Mouse (Mus musculus) kidney, embryonic 16.5 days (tissue): ENCODE data around the gene Snrk. TPM values are rescaled to one million over a fixed set of nuclear protein-coding genes. Genes with fewer than 3 reads are reported as not detected.

Experiments
- ATAC-seq: fragments of 200-750 bp; cut with Nextera tagmentation; 2 replicates; pipeline ENCODE4 v1.8.0; 2017; ENCODE audit warnings: moderate TSS enrichment; ENCODE audit not compliant: low FRiP score, low TSS enrichment
- H3K27ac ChIP-seq: fragments of 300-500 bp; sonication (generic); 2 replicates; pipeline ENCODE4 v1.5.1; 2014; ENCODE audit warnings: low read length
- H3K27me3 ChIP-seq: fragments of 300-500 bp; sonication (generic); 2 replicates; pipeline ENCODE4 v1.6.1; 2014; ENCODE audit warnings: low read length, control low read depth, mixed read lengths; ENCODE audit not compliant: insufficient read depth
- H3K36me3 ChIP-seq: fragments of 300-500 bp; sonication (generic); 2 replicates; pipeline ENCODE4 v1.6.1; 2014; ENCODE audit warnings: low read length, control low read depth, mixed read lengths; ENCODE audit not compliant: insufficient read depth
- H3K4me1 ChIP-seq: fragments of 300-500 bp; sonication (generic); 2 replicates; pipeline ENCODE4 v1.6.1; 2014; ENCODE audit warnings: low read length, control low read depth, mixed read lengths; ENCODE audit not compliant: insufficient read depth
- H3K4me2 ChIP-seq: fragments of 300-500 bp; sonication (generic); replicated peaks from 2 replicates; pipeline ENCODE4 v1.6.1; 2014; ENCODE audit warnings: low read depth, low read length
- H3K4me3 ChIP-seq: fragments of 300-500 bp; sonication (generic); 2 replicates; pipeline ENCODE4 v1.5.1; 2014; ENCODE audit warnings: mild to moderate bottlenecking, low read length
- H3K9ac ChIP-seq: fragments of 300-500 bp; sonication (generic); replicated peaks from 2 replicates; pipeline ENCODE4 v1.6.1; 2014; ENCODE audit warnings: low read length
- H3K9me3 ChIP-seq: fragments of 300-500 bp; sonication (generic); 2 replicates; pipeline ENCODE4 v1.6.1; 2016; ENCODE audit warnings: low read length, control low read depth
- WGBS: fragments of 180-500 bp; shearing (Covaris S2); extraction: QIAGEN DNeasy Blood & Tissue Kit; methylation state at CpG from one replicate; pipeline ENCODE4 v1.1.7; 2014; 5-methylcytosine and 5-hydroxymethylcytosine counted together
- polyA plus RNA-seq: library from polyadenylated mRNA; unstranded; fragments of >200 nt; fragmentation: Nextera tagmentation; extraction: Ambion mirVana; gene quantifications from 2 replicates; pipeline ENCODE4 v1.2.1, GENCODE M21; 2015

Gene Snrk
- polyA plus RNA-seq, result 63.3 and 65.1 TPM in 2 replicates

- ATAC-seq, result peak; percentile 98
- WGBS, result under 1% methylated on average over 51 of the region's 67 CpGs
- H3K4me1 ChIP-seq, result peaks cover 11% of the 10 kb centered on the region
Observed at GRCm38 (mm10) chr9:122117112-122117616, at the start of gene Snrk. Snrk (plus strand) TSS chr9:122117266.

GRCm38 (mm10) chr9:122067654-122068053 lies 49.4 kb upstream of the Snrk start:
- WGBS, result 77% methylated on average over 2 of the region's 2 CpGs
- no peaks in the 10 kb centered on the region for H3K27me3 ChIP-seq
- no peaks in the 10 kb centered on the region for H3K9me3 ChIP-seq
- H3K9ac ChIP-seq, result no peak overlapping the region
- no peak overlapping the region for H3K27ac ChIP-seq
- no peak overlapping the region for H3K4me3 ChIP-seq
- peaks cover 16% of the 10 kb centered on the region for H3K4me1 ChIP-seq
- no peak overlapping the region for H3K4me2 ChIP-seq
- ATAC-seq, result no peak
- H3K36me3 ChIP-seq, result no peaks in the 10 kb centered on the region

More at GRCm38 (mm10) chr9:122117112-122117616, at the start of gene Snrk:
- Histone ChIP-seq H3K9ac (peak within 1 kb of the TSS; percentile 96), H3K4me2 (peak within 1 kb of the TSS; percentile 77), H3K27ac (peak within 1 kb of the TSS; percentile 88), H3K36me3 (no peaks in the 10 kb centered on the region), H3K9me3 (no peaks in the 10 kb centered on the region), H3K27me3 (no peaks in the 10 kb centered on the region), H3K4me3 (peak within 1 kb of the TSS; percentile 74)

GRCm38 (mm10) chr9:122069560-122070174 lies 47.4 kb upstream of the Snrk start:
- H3K4me1 ChIP-seq, result peaks cover 12% of the 10 kb centered on the region
- no peak overlapping the region for H3K4me3 ChIP-seq
- no peaks in the 10 kb centered on the region for H3K9me3 ChIP-seq
- no peak overlapping the region for H3K9ac ChIP-seq
- no peak overlapping the region for H3K27ac ChIP-seq
- peak; percentile 19; the same call in 1 of the 2 replicates for ATAC-seq
- WGBS, result 75% methylated on average over 11 of the region's 11 CpGs
- H3K4me2 ChIP-seq, result no peak overlapping the region
- H3K27me3 ChIP-seq, result no peaks in the 10 kb centered on the region
- H3K36me3 ChIP-seq, result no peaks in the 10 kb centered on the region

GRCm38 (mm10) chr9:122073980-122074379 lies 43.1 kb upstream of the Snrk start:
- no peak for ATAC-seq
- Histone ChIP-seq H3K27me3 (no peaks in the 10 kb centered on the region), H3K4me3 (no peak overlapping the region), H3K9me3 (0 out of 2 replicates have a peak, but pooled peaks cover 4% of the 10 kb centered on the region), H3K4me1 (no peaks in the 10 kb centered on the region), H3K4me2 (no peak overlapping the region), H3K9ac (no peak overlapping the region), H3K27ac (no peak overlapping the region), H3K36me3 (no peaks in the 10 kb centered on the region)
- WGBS, result 30% methylated on average over 2 of the region's 2 CpGs

- no peak for ATAC-seq
- H3K4me1 ChIP-seq, result no peaks in the 10 kb centered on the region
- 84% methylated on average over 13 of the region's 13 CpGs for WGBS
- H3K4me3 ChIP-seq, result no peak overlapping the region
- no peak overlapping the region for H3K27ac ChIP-seq
- 0 out of 2 replicates have a peak, but pooled peaks cover 4% of the 10 kb centered on the region for H3K9me3 ChIP-seq
- no peak overlapping the region for H3K9ac ChIP-seq
- no peak overlapping the region for H3K4me2 ChIP-seq
- no peaks in the 10 kb centered on the region for H3K27me3 ChIP-seq
- H3K36me3 ChIP-seq, result no peaks in the 10 kb centered on the region
Observed at GRCm38 (mm10) chr9:122074575-122074974, 42.5 kb upstream of the Snrk start.

DNA sequence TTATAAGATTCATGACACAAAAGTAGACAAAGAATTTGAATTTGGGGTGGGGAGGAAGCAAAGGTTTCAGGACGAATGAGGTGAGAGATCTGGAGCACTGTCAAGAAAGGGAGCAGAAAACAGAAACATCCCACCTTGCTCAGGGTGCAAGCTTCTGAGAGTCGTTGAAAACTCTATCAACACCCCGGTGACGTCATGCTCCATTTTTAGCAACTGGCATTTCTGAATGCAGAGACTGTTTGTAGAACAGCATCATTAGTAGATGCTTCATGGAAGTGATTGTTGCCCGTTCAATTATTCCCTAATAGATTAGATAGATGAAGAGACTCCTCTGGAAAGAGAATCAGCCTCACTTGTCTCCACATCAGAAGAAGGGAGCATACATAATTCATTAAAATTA lies 38.6 kb upstream of the Snrk start:
- Histone ChIP-seq H3K4me3 (no peak overlapping the region), H3K27ac (no peak overlapping the region), H3K4me2 (no peak overlapping the region), H3K4me1 (no peaks in the 10 kb centered on the region), H3K27me3 (no peaks in the 10 kb centered on the region), H3K9me3 (0 out of 2 replicates have a peak, but pooled peaks cover 4% of the 10 kb centered on the region), H3K9ac (no peak overlapping the region), H3K36me3 (no peaks in the 10 kb centered on the region)
- ATAC-seq, result no peak
- WGBS, result 86% methylated on average over 5 of the region's 5 CpGs

GRCm38 (mm10) chr9:122083698-122084097 lies 33.4 kb upstream of the Snrk start:
- Histone ChIP-seq H3K4me1 (peaks cover 14% of the 10 kb centered on the region), H3K27me3 (no peaks in the 10 kb centered on the region), H3K4me2 (no peak overlapping the region), H3K9me3 (no peaks in the 10 kb centered on the region), H3K4me3 (no peak overlapping the region), H3K27ac (peak overlapping the region; percentile 68; the same call in 1 of the 2 replicates), H3K9ac (no peak overlapping the region), H3K36me3 (no peaks in the 10 kb centered on the region)
- ATAC-seq, result no peak
- WGBS, result 63% methylated on average over 4 of the region's 4 CpGs

DNA sequence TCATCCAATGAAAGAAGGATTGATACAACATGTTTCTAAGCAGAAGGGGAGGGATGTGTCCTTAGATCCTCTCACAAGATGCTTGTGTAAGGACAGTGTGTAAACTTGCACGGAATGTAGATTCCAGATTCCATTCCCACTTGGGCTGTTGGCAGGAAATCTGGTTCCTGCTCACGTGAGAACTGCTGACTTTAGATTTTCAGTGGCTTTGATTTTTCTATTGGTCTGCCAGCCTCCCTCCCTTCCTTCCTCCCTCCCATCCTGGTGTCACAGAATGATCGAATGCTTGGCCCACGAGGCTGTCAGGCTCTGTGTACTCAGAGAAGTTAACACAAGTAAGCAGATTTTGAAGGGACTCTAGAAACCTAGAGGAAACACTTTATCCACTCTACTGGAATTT lies 32.9 kb upstream of the Snrk start:
- Histone ChIP-seq H3K4me3 (no peak overlapping the region), H3K9me3 (no peaks in the 10 kb centered on the region), H3K27me3 (no peaks in the 10 kb centered on the region), H3K4me1 (peaks cover 14% of the 10 kb centered on the region), H3K4me2 (no peak overlapping the region), H3K36me3 (no peaks in the 10 kb centered on the region), H3K9ac (no peak overlapping the region), H3K27ac (peak overlapping the region; percentile 90)
- WGBS, result 21% methylated on average over 4 of the region's 4 CpGs
- peak; percentile 67; the same call in 1 of the 2 replicates for ATAC-seq

DNA sequence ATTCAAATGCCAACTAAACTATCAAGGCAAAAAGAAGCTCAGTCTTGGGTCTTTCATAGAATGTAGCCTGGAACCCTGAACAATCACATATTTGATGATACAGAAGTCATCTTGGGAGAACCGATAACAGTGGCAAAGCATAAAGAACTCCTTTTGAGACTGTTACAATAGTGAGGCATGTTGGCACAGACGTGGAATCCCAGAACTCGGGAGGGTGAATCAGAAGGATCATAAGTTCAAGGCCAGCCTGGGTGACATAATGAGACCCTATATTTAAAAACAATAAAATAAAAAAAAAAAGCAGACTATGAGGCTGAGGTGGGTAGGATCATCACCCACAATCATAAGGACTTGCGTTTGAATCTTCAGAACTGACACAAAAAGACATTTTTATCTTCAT lies 32.4 kb upstream of the Snrk start:
- H3K4me3 ChIP-seq, result no peak overlapping the region
- peaks cover 14% of the 10 kb centered on the region for H3K4me1 ChIP-seq
- no peaks in the 10 kb centered on the region for H3K27me3 ChIP-seq
- no peaks in the 10 kb centered on the region for H3K9me3 ChIP-seq
- ATAC-seq, result no peak
- H3K27ac ChIP-seq, result peak overlapping the region; percentile 90
- no peak overlapping the region for H3K4me2 ChIP-seq
- H3K9ac ChIP-seq, result no peak overlapping the region
- no peaks in the 10 kb centered on the region for H3K36me3 ChIP-seq
- 78% methylated on average over 4 of the region's 4 CpGs for WGBS

GRCm38 (mm10) chr9:122085055-122085454 lies 32.0 kb upstream of the Snrk start:
- H3K9me3 ChIP-seq, result no peaks in the 10 kb centered on the region
- peaks cover 14% of the 10 kb centered on the region for H3K4me1 ChIP-seq
- H3K27ac ChIP-seq, result peak overlapping the region; percentile 90
- ATAC-seq, result peak; percentile 42; the same call in 1 of the 2 replicates
- H3K9ac ChIP-seq, result no peak overlapping the region
- no peaks in the 10 kb centered on the region for H3K27me3 ChIP-seq
- no peak overlapping the region for H3K4me2 ChIP-seq
- 14% methylated on average over 6 of the region's 6 CpGs for WGBS
- H3K36me3 ChIP-seq, result no peaks in the 10 kb centered on the region
- no peak overlapping the region for H3K4me3 ChIP-seq
